Mouse (Mus musculus): Measurements from ENCODE around the gene Bak1. TPM values are rescaled to one million over a fixed set of nuclear protein-coding genes. Genes with fewer than 3 reads are reported as not detected.

Gene Bak1
- polyA plus RNA-seq (2014; fragmentation: Illumina TruSeq; extraction: RNeasy Lipid Tissue Mini Kit (QIAGEN cat#74804); ENCODE audit: low read depth, low replicate concordance), result 1.7 TPM

DNA sequence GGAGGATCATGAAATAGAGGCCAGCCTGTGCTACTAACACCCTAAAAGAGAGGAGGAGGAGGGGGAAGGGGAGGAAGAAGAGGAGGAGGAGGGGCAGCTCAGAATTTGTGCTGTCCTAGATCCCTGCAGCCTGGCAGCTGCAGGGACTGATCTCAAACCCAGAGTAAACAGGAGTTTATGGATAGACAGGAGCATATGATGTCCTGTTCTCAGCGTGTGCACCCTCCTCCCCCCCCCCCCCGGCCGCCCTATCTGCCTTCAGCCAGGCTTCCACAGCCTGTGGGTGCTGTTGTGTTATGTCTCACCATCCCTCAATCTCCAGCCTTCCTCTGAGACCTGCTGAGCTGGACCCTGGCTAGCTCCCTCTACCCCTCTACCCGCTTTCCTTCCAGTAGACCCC lies at the start of gene Bak1:
Gene Bak1 (minus strand): TSS at position 101 of the 400 bp plus-strand sequence.

DNA sequence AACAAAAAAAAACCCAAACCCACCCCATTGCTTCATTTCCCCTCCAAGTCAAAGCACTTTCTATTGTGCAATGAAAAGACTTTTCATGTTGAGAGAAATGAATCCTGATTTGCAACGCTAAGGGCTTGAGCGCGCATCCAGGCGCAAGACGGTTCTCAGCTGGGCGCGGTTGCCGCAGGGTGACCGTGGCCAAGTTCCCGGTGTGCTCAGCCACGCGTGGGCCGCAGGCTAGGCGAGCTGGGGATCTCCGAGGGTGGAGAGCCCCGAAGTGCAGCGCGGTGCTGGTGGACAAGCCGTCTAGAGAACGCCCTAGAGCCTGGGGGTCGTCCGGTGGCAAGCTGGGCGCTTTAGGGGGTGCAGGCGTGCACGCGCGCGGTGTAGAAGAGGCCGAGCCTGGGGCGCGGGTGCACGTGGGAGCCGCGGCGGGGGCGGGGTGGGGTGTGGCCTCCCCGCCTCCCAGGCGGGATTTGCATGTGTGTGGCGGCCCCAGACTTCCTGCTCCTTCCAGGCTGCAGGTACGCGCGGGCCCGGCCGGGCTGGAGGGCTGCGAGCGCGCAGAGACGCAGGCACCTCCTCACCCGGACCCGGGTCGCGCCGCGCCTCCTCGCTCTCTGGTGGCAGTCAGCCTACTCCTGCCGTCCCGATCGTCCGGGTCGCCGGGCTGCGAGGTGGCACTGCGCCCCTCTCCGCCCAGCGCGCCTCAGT lies 28.2 kb upstream of the Bak1 start, which contains the start of gene Itpr3:
Gene Itpr3 (plus strand): TSS at position 493 of the 705 bp plus-strand sequence.

DNA sequence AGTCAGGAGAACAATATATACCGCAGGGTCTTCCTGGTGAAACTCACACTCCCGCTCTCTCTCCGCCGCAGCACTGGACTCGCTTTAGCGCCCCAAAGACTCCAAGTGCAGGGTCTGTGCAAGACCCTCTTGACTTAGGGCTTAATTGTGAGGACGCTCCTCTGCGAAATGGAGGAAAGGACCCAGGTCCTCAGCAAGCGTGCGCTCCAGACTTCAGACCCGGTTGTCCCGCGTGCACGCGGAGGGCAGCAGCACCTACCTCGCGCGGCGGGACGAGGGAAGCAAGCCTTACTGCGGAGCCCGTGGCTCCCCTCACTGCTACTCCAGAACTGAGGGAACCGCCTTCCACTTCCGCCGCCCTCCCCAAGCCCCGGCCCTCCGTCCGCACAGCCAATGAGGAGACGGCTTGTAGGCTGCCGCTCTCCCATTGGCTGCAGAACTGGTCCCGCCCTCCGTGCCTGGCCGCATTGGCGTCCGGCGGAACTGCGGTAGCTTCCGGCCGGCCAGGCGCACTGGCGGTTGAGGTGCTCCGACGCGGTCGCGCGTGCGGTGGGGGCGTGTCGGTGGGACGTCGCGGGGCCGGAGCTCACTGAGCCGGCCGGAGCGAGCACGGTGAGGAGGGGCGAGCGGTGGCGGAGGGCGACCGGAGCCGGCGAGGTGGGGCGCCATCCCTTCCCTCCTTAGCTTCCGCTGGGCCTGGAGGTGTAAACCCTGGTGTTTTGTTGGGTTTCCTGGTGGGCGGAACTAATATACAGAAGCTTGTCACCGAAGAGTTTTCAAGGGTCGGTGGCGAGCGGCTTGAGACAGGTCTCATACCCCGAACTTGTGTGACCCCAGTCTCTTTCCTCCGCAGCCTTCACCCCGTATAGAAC lies 55.9 kb downstream of the Bak1 start, which contains the start of gene Zbtb9:
Gene Zbtb9 (plus strand): TSS at position 465 of the 872 bp plus-strand sequence.

Other genes with a start within 250 kb of the Bak1 start
- 10.3 TPM for gene Bnip1, start 247.9 kb downstream of the Bak1 start, polyA plus RNA-seq (2014; fragmentation: Illumina TruSeq; extraction: RNeasy Lipid Tissue Mini Kit (QIAGEN cat#74804); ENCODE audit: low read depth, low replicate concordance)
- gene Nkx2-5, start 184.0 kb downstream of the Bak1 start, polyA plus RNA-seq (2014; fragmentation: Illumina TruSeq; extraction: RNeasy Lipid Tissue Mini Kit (QIAGEN cat#74804); ENCODE audit: low read depth, low replicate concordance), result not detected
- not detected for gene Kifc5b, start 111.9 kb downstream of the Bak1 start, polyA plus RNA-seq (2014; fragmentation: Illumina TruSeq; extraction: RNeasy Lipid Tissue Mini Kit (QIAGEN cat#74804); ENCODE audit: low read depth, low replicate concordance)
- gene Phf1, start 96.0 kb downstream of the Bak1 start, polyA plus RNA-seq (2014; fragmentation: Illumina TruSeq; extraction: RNeasy Lipid Tissue Mini Kit (QIAGEN cat#74804); ENCODE audit: low read depth, low replicate concordance), result 3.4 TPM
- 17.7 TPM for gene Cuta, start 89.4 kb downstream of the Bak1 start, polyA plus RNA-seq (2014; fragmentation: Illumina TruSeq; extraction: RNeasy Lipid Tissue Mini Kit (QIAGEN cat#74804); ENCODE audit: low read depth, low replicate concordance)
- 0.93 TPM for gene Syngap1, start 87.8 kb downstream of the Bak1 start, polyA plus RNA-seq (2014; fragmentation: Illumina TruSeq; extraction: RNeasy Lipid Tissue Mini Kit (QIAGEN cat#74804); ENCODE audit: low read depth, low replicate concordance)
- gene Zbtb9, start 55.8 kb downstream of the Bak1 start, polyA plus RNA-seq (2014; fragmentation: Illumina TruSeq; extraction: RNeasy Lipid Tissue Mini Kit (QIAGEN cat#74804); ENCODE audit: low read depth, low replicate concordance), result 10.1 TPM
- gene Itpr3, start 28.3 kb upstream of the Bak1 start, polyA plus RNA-seq (2014; fragmentation: Illumina TruSeq; extraction: RNeasy Lipid Tissue Mini Kit (QIAGEN cat#74804); ENCODE audit: low read depth, low replicate concordance), result 0.29 TPM
- gene Uqcc2, start 104.9 kb upstream of the Bak1 start, polyA plus RNA-seq (2014; fragmentation: Illumina TruSeq; extraction: RNeasy Lipid Tissue Mini Kit (QIAGEN cat#74804); ENCODE audit: low read depth, low replicate concordance), result 23.4 TPM
- gene Ip6k3, start 138.8 kb upstream of the Bak1 start, polyA plus RNA-seq (2014; fragmentation: Illumina TruSeq; extraction: RNeasy Lipid Tissue Mini Kit (QIAGEN cat#74804); ENCODE audit: low read depth, low replicate concordance), result 0.23 TPM
- 3.1 TPM for gene Lemd2, start 175.5 kb upstream of the Bak1 start, polyA plus RNA-seq (2014; fragmentation: Illumina TruSeq; extraction: RNeasy Lipid Tissue Mini Kit (QIAGEN cat#74804); ENCODE audit: low read depth, low replicate concordance)

Measured in adrenal gland, adult 10 weeks (tissue).